Mouse (Mus musculus) liver, embryonic 15.5 days (tissue): ENCODE data around the gene Sel1l. TPM values are rescaled to one million over a fixed set of nuclear protein-coding genes. Genes with fewer than 3 reads are reported as not detected.

Source experiments
- ATAC-seq: fragments of 200-750 bp; cut with Nextera tagmentation; 2 replicates; pipeline ENCODE4 v1.8.0; 2017; ENCODE audit warnings: moderate number of reproducible peaks, mild to moderate bottlenecking, moderate library complexity; ENCODE audit not compliant: insufficient read depth
- H3K27ac ChIP-seq: fragments of 300-500 bp; sonication (generic); replicated peaks from 2 replicates; pipeline ENCODE4 v1.5.1; 2015; ENCODE audit warnings: mild to moderate bottlenecking, inconsistent platforms
- H3K27me3 ChIP-seq: fragments of 300-500 bp; sonication (generic); 2 replicates; pipeline ENCODE4 v1.6.1; 2015; ENCODE audit warnings: mild to moderate bottlenecking, inconsistent platforms
- H3K36me3 ChIP-seq: fragments of 300-500 bp; sonication (generic); replicated peaks from 2 replicates; pipeline ENCODE4 v1.6.1; 2015; ENCODE audit warnings: moderate library complexity, mild to moderate bottlenecking, inconsistent platforms
- H3K4me1 ChIP-seq: fragments of 300-500 bp; sonication (generic); replicated peaks from 2 replicates; pipeline ENCODE4 v1.6.1; 2015; ENCODE audit warnings: inconsistent platforms
- H3K4me2 ChIP-seq: fragments of 300-500 bp; sonication (generic); 2 replicates; pipeline ENCODE4 v1.6.1; 2015; ENCODE audit warnings: moderate library complexity, mild to moderate bottlenecking, inconsistent platforms
- H3K4me3 ChIP-seq: fragments of 300-500 bp; sonication (generic); replicated peaks from 2 replicates; pipeline ENCODE4 v1.5.1; 2015; ENCODE audit warnings: mild to moderate bottlenecking, inconsistent platforms
- H3K9ac ChIP-seq: fragments of 300-500 bp; sonication (generic); 2 replicates; pipeline ENCODE4 v1.6.1; 2015; ENCODE audit warnings: moderate library complexity, mild to moderate bottlenecking, inconsistent platforms
- H3K9me3 ChIP-seq: fragments of 300-500 bp; sonication (generic); replicated peaks from 2 replicates; pipeline ENCODE4 v1.6.1; 2016; ENCODE audit warnings: inconsistent platforms
- WGBS: fragments of 180-500 bp; shearing (Covaris S2); methylation state at CpG from one replicate; pipeline ENCODE4 v1.1.7; 2015; ENCODE audit warnings: mixed read lengths; ENCODE audit not compliant: insufficient replicate concordance; 5-methylcytosine and 5-hydroxymethylcytosine counted together
- polyA plus RNA-seq: library from polyadenylated mRNA; unstranded; fragments of >200 nt; fragmentation: Nextera tagmentation; extraction: Ambion mirVana; gene quantifications from 2 replicates; pipeline ENCODE4 v1.2.1, GENCODE M21; 2015

Gene Sel1l
- polyA plus RNA-seq, 1 experiment from 2014 or later: 37.6 TPM

GRCm38 (mm10) chr12:91779004-91779365 lies 70.0 kb downstream of the Sel1l start:
- Histone ChIP-seq H3K4me2 (peak overlapping the region; percentile 95), H3K9me3 (no peaks in the 10 kb centered on the region), H3K27ac (0 out of 2 replicates have a peak overlapping the region, but pooled peaks have one; percentile 4), H3K36me3 (no peaks in the 10 kb centered on the region), H3K4me3 (peak overlapping the region; percentile 70), H3K9ac (peak overlapping the region; percentile 60), H3K27me3 (peaks cover 21% of the 10 kb centered on the region), H3K4me1 (peaks cover 43% of the 10 kb centered on the region)
- ATAC-seq: peak; percentile 90
- WGBS: under 1% methylated on average over 35 of the region's 35 CpGs

DNA sequence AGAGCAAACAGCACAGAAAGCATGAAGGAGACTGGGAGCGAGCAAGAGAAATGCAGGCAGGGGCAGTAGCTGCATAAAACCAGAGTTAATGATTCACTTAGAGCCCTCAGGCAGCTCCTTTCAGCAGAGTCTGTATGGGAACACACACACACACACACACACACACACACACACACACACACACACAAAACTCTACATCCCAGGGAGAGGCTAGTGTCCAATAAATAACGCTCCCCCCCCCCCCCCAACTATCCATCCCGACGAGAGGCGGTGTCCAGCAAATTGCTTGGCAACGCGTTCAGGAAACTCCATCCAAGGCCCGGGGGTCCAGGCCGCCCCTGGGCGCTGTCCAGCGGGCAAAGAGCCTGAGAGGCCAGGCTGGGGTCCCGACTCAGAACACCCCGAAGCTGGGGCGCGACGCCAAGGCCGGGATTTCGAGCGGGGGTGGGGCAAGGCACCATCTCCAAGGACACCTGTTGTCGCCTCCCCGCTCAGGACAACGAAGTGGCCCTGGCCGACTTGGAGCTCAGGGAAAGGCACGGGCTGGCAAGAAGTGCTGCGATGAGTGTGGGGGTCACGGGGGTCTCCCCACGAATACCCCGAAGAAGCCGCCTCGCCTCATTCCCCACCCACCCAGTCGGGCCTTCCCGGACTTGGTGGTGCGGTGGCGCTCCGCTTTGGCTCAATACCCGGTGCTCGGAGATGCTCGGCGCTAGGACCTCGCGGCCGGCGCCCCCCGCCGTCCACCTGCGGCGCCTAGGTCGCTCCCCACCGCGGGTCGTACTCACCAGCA lies 70.5 kb downstream of the Sel1l start:
- Histone ChIP-seq H3K4me3 (peak overlapping the region; percentile 70), H3K36me3 (no peaks in the 10 kb centered on the region), H3K9me3 (no peaks in the 10 kb centered on the region), H3K27ac (0 out of 2 replicates have a peak overlapping the region, but pooled peaks have one; percentile 4), H3K9ac (peak overlapping the region; percentile 60), H3K4me2 (peak overlapping the region; percentile 95), H3K27me3 (peaks cover 21% of the 10 kb centered on the region), H3K4me1 (peaks cover 43% of the 10 kb centered on the region)
- ATAC-seq: peak; percentile 71
- 2% methylated on average over 50 of the region's 51 CpGs for WGBS

GRCm38 (mm10) chr12:91776342-91776741 lies 72.6 kb downstream of the Sel1l start:
- H3K4me1 ChIP-seq: peaks cover 43% of the 10 kb centered on the region
- 27% methylated on average over 5 of the region's 5 CpGs for WGBS
- no peaks in the 10 kb centered on the region for H3K36me3 ChIP-seq
- H3K4me2 ChIP-seq: no peak overlapping the region
- no peak for ATAC-seq
- H3K27ac ChIP-seq: no peak overlapping the region
- no peak overlapping the region for H3K4me3 ChIP-seq
- no peak overlapping the region for H3K9ac ChIP-seq
- no peaks in the 10 kb centered on the region for H3K9me3 ChIP-seq
- H3K27me3 ChIP-seq: peaks cover 21% of the 10 kb centered on the region

- no peak overlapping the region for H3K9ac ChIP-seq
- WGBS: 40% methylated on average over 8 of the region's 8 CpGs
These were observed 74.1 kb downstream of the Sel1l start for GRCm38 (mm10) chr12:91774811-91775284.

GRCm38 (mm10) chr12:91768871-91769270 lies 80.1 kb downstream of the Sel1l start:
- Histone ChIP-seq H3K9ac (no peak overlapping the region), H3K4me1 (peaks cover 33% of the 10 kb centered on the region), H3K9me3 (no peaks in the 10 kb centered on the region), H3K4me2 (no peak overlapping the region), H3K4me3 (no peak overlapping the region), H3K27ac (no peak overlapping the region), H3K36me3 (no peaks in the 10 kb centered on the region), H3K27me3 (peaks cover 15% of the 10 kb centered on the region)
- ATAC-seq: no peak
- WGBS: 48% methylated on average over 2 of the region's 2 CpGs

More at GRCm38 (mm10) chr12:91774811-91775284, 74.1 kb downstream of the Sel1l start:
- no peak for ATAC-seq
- H3K27me3 ChIP-seq: peaks cover 20% of the 10 kb centered on the region
- H3K4me2 ChIP-seq: no peak overlapping the region
- H3K4me1 ChIP-seq: peaks cover 43% of the 10 kb centered on the region
- no peak overlapping the region; the same call in 1 of the 2 replicates for H3K27ac ChIP-seq
- no peaks in the 10 kb centered on the region for H3K9me3 ChIP-seq
- H3K4me3 ChIP-seq: no peak overlapping the region
- no peaks in the 10 kb centered on the region for H3K36me3 ChIP-seq

DNA sequence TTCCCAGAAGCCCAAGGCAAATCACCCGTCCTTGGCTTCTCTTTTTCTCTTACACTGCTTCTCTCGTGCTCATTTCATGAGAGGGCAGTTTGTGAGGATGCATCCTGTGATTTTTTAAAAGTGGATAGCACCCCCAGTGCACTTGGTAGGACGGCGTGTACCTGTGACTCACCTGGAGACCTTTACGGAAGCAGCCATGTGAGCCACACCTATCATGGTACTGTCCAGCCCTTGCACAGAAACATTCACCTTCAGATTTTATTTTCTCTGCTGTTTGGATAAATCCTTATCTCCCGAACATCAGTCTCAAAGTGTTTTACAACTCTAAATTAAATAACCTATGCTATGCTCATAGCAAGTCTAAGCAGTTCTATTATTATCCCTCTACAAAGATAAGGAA lies 80.8 kb downstream of the Sel1l start:
- Histone ChIP-seq H3K4me1 (peaks cover 38% of the 10 kb centered on the region), H3K9me3 (no peaks in the 10 kb centered on the region)
- WGBS: 66% methylated on average over 6 of the region's 6 CpGs

DNA sequence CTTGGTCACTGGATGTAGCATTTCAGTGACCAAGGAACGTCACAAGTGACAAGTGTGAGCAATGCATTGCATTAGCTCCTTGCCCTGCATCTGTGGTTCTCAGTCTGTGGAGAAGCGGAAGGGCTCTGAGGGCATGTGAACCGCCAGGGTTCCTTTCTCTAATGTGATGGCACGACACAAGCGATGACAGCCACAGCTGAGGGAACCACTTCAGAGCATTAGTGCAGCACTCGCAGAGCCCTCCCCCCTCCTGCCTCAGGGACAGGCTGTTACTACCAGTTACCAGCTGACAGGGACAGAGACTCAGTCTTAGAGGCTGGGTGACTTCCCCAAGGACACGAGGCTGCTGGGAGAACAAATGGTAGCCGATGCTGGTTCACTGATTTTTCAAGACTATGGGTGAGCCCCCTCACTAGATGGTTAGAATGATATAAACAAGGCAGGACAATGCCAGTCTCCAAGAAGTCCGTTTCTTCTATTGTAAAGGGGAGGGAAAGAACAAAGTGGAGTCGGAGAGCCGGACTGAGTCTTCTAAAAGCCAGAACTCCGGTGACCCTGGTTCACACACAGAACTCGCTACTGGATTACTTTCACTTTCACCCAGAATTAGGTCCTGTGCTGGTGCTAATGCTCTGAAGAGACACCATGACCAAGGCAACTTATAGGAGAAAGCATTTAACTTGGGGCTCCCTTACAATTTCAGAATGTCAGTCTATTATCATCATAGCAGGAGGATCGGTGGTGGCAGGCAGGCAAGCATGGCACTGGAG lies 82.4 kb downstream of the Sel1l start:
- Histone ChIP-seq H3K27me3 (peaks cover 15% of the 10 kb centered on the region), H3K4me1 (peaks cover 46% of the 10 kb centered on the region), H3K4me2 (peak overlapping the region; percentile 50), H3K27ac (peak overlapping the region; percentile 42; the same call in 1 of the 2 replicates), H3K9me3 (no peaks in the 10 kb centered on the region), H3K36me3 (no peaks in the 10 kb centered on the region), H3K9ac (no peak overlapping the region), H3K4me3 (peak overlapping the region; percentile 33)
- 26% methylated on average over 14 of the region's 14 CpGs for WGBS
- peak; percentile 53 for ATAC-seq

More for the DNA sequence above, 80.8 kb downstream of the Sel1l start:
- Histone ChIP-seq H3K36me3 (no peaks in the 10 kb centered on the region), H3K4me2 (no peak overlapping the region), H3K4me3 (no peak overlapping the region), H3K27me3 (peaks cover 15% of the 10 kb centered on the region), H3K27ac (no peak overlapping the region), H3K9ac (no peak overlapping the region)
- no peak for ATAC-seq

DNA sequence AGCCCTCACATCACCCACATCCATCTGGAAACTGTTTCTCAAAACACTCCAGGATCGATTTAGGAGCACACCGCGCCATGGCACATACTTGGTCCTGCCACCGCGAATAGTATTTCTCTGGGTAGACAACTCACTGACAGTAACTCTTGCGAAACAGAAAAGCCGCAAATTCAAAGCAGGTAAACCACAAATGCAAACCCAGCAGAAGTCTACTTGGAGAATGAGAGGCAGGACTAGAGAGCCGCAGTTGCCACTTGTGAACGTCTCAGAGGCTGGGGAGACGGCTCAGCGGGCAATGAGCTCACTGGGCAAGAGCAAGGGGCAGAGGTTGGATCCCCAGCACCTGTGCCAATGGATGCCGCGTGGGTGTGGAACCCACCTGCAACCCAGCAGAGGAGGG lies 83.5 kb downstream of the Sel1l start:
- H3K9ac ChIP-seq: no peak overlapping the region
- no peaks in the 10 kb centered on the region for H3K36me3 ChIP-seq
- 12% methylated on average over 13 of the region's 13 CpGs for WGBS
- no peaks in the 10 kb centered on the region for H3K9me3 ChIP-seq
- H3K4me2 ChIP-seq: peak overlapping the region; percentile 50
- peaks cover 49% of the 10 kb centered on the region for H3K4me1 ChIP-seq
- H3K4me3 ChIP-seq: no peak overlapping the region; the same call in 1 of the 2 replicates
- peak overlapping the region; percentile 42; the same call in 1 of the 2 replicates for H3K27ac ChIP-seq
- ATAC-seq: 0 out of 2 replicates have a peak, but pooled peaks have one; percentile 3
- H3K27me3 ChIP-seq: peaks cover 15% of the 10 kb centered on the region

DNA sequence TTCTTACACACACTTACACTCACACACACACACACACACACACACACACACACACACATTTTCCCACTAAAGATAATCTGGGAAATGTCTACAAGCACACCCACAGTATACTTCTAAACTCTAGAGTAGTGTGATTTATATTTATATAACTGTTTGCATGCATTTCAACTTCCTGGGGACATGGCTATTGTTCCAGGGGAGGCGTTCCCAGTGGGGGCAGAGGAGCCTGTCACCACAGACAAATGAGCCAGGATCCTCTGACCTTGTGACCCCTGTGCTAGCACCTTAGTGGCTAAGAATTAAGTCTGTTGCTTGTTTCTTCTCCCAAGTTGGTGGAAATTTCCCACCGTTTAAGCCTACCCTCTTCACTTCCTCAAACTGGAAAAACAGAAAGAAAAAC lies 83.9 kb downstream of the Sel1l start:
- Histone ChIP-seq H3K9ac (no peak overlapping the region), H3K9me3 (no peaks in the 10 kb centered on the region), H3K36me3 (no peaks in the 10 kb centered on the region), H3K4me3 (no peak overlapping the region), H3K4me2 (peak overlapping the region; percentile 50; the same call in 1 of the 2 replicates), H3K27me3 (peaks cover 15% of the 10 kb centered on the region), H3K4me1 (peaks cover 49% of the 10 kb centered on the region), H3K27ac (no peak overlapping the region)
- no peak for ATAC-seq
- WGBS: 8% methylated on average over 2 of the region's 2 CpGs

- ATAC-seq: no peak
- Histone ChIP-seq H3K4me1 (peaks cover 49% of the 10 kb centered on the region), H3K4me3 (no peak overlapping the region), H3K9ac (no peak overlapping the region), H3K9me3 (no peaks in the 10 kb centered on the region), H3K36me3 (no peaks in the 10 kb centered on the region), H3K27me3 (peaks cover 15% of the 10 kb centered on the region), H3K4me2 (no peak overlapping the region), H3K27ac (no peak overlapping the region)
- 30% methylated on average over 2 of the region's 2 CpGs for WGBS
These were observed 84.5 kb downstream of the Sel1l start for GRCm38 (mm10) chr12:91764471-91764870.

- Histone ChIP-seq H3K27ac (no peak overlapping the region), H3K4me1 (peaks cover 63% of the 10 kb centered on the region), H3K9me3 (no peaks in the 10 kb centered on the region), H3K27me3 (peaks cover 4% of the 10 kb centered on the region), H3K4me3 (no peak overlapping the region), H3K9ac (no peak overlapping the region), H3K36me3 (no peaks in the 10 kb centered on the region), H3K4me2 (no peak overlapping the region)
- WGBS: 77% methylated on average over 3 of the region's 3 CpGs
- ATAC-seq: no peak
These were observed 89.1 kb downstream of the Sel1l start for GRCm38 (mm10) chr12:91759836-91760235.
